Mouse (Mus musculus): ENCODE data around the gene Lmx1b. TPM values are rescaled to one million over a fixed set of nuclear protein-coding genes. Genes with fewer than 3 reads are reported as not detected.

Lmx1b gene
- polyA plus RNA-seq, 1 experiment from 2014 or later, result 11.0 TPM

DNA sequence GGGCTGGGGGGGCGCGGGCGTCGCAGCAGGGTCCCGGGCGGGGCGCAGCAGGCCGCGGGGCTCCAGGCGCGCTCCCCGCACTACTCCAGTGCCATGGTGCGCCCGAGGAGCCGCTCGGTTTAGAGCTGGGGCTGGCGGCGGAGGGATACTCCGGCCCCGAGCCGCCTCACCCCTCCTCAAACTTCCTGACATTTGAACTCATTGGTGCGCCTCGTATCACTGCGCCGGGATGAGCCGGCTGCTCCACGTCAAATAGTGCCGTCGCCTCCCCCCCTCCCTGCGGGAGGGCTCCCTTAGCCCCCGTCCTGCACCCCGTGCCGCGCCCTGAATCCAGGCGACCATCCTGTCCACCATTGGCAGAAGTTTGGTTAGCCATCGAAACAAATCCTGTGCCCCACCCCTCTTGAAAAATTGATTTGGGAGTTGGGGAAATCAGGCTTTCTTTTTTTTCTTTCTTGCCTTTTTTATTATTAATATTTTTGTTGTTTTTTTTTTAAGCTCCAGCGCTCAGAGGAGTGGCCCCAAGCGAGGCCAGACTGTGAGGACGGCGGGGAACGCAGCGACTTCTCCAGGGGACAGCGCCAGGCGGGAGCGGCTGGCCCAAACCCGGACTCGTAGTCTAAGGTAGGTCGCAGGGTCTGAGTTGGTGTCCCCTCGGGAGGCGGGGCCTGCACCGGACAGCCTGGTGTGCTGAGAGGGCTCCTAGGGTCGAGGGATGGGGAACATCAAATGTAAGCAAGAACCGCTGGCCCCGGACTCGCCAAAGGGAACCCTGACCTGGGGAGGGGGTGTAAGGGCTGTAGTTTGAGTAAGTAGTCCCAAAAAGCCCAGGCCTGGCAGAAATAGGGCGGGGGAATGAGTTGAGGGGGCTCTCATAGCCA, 907 bp upstream of the Lmx1b start:
- DNase-seq (ENCODE audit: low spot score), result peak; percentile 90
- peak overlapping the region; percentile 93 for H3K27ac ChIP-seq

DNA sequence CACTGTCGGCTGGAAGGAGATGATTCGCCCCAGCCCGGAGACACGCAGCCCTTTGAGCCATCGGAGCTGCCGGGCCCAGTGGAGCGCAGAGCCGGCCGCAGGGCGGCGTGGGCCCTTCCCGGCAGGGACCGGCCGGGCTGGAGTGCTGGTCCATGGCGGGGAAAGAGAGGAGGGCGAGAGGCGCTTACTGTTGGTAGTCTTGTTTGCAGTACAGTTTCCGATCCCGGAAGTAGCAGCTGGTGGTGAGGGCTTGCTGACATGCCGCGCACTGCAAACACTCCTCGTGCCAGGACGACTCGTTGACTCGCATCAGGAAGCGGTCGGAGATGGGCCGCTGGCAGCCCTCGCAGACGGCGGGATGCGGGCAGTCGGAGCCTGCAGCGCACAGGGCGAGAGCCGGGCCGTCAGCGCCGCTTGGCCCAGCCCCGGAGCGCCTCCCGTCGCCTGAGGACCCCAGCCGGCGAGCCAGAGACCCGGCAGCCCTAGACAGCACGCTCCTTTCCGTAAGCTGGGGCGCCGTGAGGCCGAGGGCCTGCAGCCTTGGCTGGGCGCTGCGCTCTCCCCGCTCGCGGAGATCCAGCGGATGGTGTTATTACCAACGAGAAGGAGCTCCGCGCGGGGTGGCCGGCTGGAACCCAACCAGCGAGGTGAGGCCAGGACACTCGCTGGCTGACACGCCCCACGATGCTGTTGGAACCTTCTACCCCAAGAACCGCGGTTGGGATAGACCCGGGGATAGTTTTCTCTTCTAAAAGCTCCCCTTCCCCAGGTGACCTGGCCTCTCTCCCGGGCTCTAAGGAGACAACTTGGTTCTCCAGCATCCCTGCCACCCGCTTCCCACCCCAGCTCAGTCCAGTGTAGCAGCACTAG, 775 bp downstream of the Lmx1b start:
- WGBS, result under 1% methylated on average over 71 of the region's 71 CpGs
- peak overlapping the region; percentile 93 for H3K27ac ChIP-seq
- H3K36me3 ChIP-seq, result peaks cover 48% of the 10 kb centered on the region
- H3K27me3 ChIP-seq (ENCODE audit: low read depth, poor library complexity, severe bottlenecking), result peaks cover 91% of the 10 kb centered on the region
- H3K4me3 ChIP-seq, result peak overlapping the region; percentile 79
- H3K4me1 ChIP-seq, result peaks cover 84% of the 10 kb centered on the region
- no peaks in the 10 kb centered on the region for H3K9me3 ChIP-seq (replicated peaks)
- peak; percentile 78 for DNase-seq (ENCODE audit: low spot score)

More for the DNA sequence above, 907 bp upstream of the Lmx1b start:
- H3K9me3 ChIP-seq (replicated peaks), result no peaks in the 10 kb centered on the region
- peak overlapping the region; percentile 79 for H3K4me3 ChIP-seq
- H3K27me3 ChIP-seq (ENCODE audit: low read depth, poor library complexity, severe bottlenecking), result peaks cover 91% of the 10 kb centered on the region
- peaks cover 84% of the 10 kb centered on the region for H3K4me1 ChIP-seq
- under 1% methylated on average over 55 of the region's 56 CpGs for WGBS
- peaks cover 44% of the 10 kb centered on the region for H3K36me3 ChIP-seq

DNA sequence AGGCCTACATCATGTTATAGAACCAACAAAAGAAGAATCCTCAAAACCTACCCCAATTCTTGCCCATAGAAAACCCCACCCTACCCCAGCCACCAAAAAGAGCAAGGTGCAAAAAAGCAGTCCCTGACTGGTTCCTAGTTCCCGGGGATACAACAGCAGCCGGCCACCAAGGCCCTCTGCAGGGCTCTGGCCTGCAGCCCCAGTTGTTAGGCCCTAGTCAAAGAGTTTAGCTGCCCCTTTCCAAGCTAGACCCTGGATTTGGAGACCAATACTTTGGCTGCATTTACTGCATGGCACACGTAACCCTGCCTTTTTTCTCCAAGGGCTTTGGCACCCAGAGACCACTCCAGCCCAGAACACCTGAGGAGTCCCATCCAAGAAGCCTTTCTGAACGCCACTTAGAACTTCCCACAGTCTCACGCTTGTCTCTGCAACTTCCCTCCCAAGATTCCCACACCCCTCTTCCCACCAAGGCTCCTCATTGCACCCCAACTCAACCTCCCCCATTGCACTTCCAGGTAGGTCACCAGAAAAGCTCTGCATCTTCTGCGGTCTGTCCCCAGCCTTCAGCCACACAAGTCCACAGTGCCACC, 2.1 kb downstream of the Lmx1b start:
- H3K27me3 ChIP-seq (ENCODE audit: low read depth, poor library complexity, severe bottlenecking), result peaks cover 91% of the 10 kb centered on the region
- DNase-seq (ENCODE audit: low spot score), result peak; percentile 65
- no peaks in the 10 kb centered on the region for H3K9me3 ChIP-seq (replicated peaks)
- peaks cover 35% of the 10 kb centered on the region for H3K36me3 ChIP-seq
- peak overlapping the region; percentile 79 for H3K4me3 ChIP-seq
- H3K27ac ChIP-seq, result peak overlapping the region; percentile 93
- WGBS, result 8% methylated on average over 6 of the region's 6 CpGs
- peaks cover 85% of the 10 kb centered on the region for H3K4me1 ChIP-seq

DNA sequence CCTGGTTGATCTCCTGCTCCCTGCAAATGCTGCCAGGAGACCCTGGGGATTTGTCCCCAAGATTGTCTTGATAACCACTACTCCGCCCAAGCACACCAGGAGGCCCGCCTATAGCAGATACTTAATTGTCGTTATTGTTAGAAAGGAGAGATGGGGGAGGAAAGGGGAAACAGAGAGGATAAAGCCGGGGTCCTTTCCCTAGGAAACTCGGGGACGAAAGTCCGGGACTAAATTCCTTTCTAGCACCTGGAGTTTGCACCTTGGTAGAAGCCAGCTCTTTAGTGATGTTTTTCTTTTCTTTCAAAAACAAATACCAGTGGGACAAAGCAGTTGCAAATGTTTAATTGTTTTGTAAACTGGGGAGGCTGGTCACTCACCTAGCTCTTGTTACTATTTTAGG, 3.0 kb downstream of the Lmx1b start:
- WGBS, result 2% methylated on average over 7 of the region's 7 CpGs
- H3K4me1 ChIP-seq, result peaks cover 86% of the 10 kb centered on the region
- H3K9me3 ChIP-seq (replicated peaks), result no peaks in the 10 kb centered on the region
- peak overlapping the region; percentile 93 for H3K27ac ChIP-seq
- peaks cover 93% of the 10 kb centered on the region for H3K27me3 ChIP-seq (ENCODE audit: low read depth, poor library complexity, severe bottlenecking)
- H3K36me3 ChIP-seq, result peaks cover 33% of the 10 kb centered on the region
- DNase-seq (ENCODE audit: low spot score), result peak; percentile 56
- peak overlapping the region; percentile 79 for H3K4me3 ChIP-seq

DNA sequence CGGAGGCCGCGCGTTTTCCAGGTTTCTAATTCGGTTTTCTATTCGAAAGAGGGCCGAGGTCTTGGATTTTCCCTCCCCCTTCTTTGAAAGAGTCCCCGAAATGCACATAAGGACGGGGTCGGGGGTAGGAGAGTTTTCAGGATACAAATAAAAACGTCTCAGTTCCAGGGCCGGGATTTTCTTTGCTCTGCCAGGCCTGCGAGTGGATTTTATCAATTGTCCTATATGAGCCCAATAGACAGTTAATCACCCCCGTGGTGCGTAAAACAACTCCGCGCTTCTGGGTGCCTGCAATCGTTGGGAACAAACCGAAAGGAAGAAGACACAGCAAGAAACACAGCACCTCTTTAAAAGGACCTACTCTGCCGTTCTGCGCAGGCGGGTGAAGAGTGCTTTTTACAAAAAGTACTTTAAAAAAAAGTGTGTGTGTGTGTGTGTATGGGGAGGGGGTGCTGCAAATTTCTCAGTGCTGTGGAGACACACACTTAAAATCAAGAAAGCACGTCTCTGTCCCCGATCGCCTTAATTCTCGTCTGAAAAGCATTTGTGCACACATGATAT, 3.6 kb downstream of the Lmx1b start:
- H3K36me3 ChIP-seq, result peaks cover 36% of the 10 kb centered on the region
- peaks cover 93% of the 10 kb centered on the region for H3K27me3 ChIP-seq (ENCODE audit: low read depth, poor library complexity, severe bottlenecking)
- H3K4me1 ChIP-seq, result peaks cover 86% of the 10 kb centered on the region
- H3K27ac ChIP-seq, result peak overlapping the region; percentile 93
- no peaks in the 10 kb centered on the region for H3K9me3 ChIP-seq (replicated peaks)
- peak overlapping the region; percentile 79 for H3K4me3 ChIP-seq
- peak; percentile 54 for DNase-seq (ENCODE audit: low spot score)
- 1% methylated on average over 26 of the region's 26 CpGs for WGBS

DNA sequence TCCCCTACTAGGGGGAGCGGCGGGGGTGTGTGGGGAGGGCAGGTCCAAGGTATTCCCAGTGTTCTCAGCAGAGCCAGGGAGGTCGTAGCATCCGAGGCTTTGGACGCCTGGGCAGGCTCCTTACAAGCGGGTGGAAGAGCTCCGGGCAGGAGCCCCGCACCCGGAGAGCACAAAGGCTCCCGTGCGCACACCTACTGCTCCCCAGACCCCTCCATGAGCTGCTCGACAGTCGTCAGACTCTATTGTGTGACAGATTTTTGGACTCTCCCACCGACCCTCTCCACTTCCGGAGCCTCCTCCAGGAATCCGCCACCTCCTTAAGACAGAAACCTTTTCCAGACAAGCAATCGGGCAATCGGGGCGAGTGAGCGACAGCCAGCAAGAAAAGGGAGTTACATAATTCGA, 4.2 kb downstream of the Lmx1b start:
- peak; percentile 72 for DNase-seq (ENCODE audit: low spot score)
- Histone ChIP-seq H3K4me3 (peak overlapping the region; percentile 79), H3K4me1 (peaks cover 88% of the 10 kb centered on the region), H3K9me3 (replicated peaks) (no peaks in the 10 kb centered on the region), H3K27me3 (ENCODE audit: low read depth, poor library complexity, severe bottlenecking) (peaks cover 92% of the 10 kb centered on the region), H3K36me3 (peaks cover 39% of the 10 kb centered on the region), H3K27ac (peak overlapping the region; percentile 93)
- WGBS, result under 1% methylated on average over 21 of the region's 21 CpGs

DNA sequence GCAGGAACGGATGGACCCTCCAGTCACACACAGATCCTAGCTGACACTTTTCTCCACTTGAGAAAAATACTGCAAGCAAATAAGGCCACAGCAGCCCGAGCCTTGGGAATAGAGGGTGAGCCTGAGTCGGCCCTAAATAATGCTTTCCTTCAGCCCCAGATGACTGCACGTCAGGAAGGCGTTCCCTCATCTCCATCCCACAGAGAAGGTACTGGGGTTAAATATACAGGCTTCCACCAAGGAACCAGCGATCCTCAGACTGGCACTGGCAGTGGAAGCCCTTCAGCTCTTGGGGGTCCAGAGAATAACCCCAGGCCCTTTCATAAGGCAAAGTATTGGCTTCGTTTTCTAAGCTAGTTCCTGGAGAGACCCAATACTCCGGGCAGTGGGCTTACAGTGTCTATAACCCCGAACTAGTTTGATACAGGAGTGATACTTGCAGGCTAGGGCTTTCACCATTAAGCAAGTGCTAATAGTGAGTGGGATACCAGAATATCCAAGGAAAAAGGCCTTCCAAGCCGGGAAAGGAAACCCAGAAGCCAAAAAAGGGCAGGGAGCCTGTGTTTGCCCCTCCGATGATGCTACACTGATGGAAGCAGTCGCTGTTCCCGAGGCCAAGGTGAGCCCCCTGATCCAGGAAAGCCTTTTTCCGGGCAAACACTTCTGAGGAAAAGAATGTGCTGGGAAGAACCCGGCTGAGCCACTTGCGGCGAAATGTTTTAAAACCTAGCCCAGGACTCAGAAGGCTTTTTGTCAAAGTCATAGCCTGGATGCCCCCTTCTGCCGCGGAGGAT, 4.8 kb downstream of the Lmx1b start:
- Histone ChIP-seq H3K4me1 (peaks cover 90% of the 10 kb centered on the region), H3K4me3 (peak overlapping the region; percentile 79), H3K36me3 (peaks cover 39% of the 10 kb centered on the region), H3K27me3 (ENCODE audit: low read depth, poor library complexity, severe bottlenecking) (peaks cover 92% of the 10 kb centered on the region), H3K27ac (peak overlapping the region; percentile 93), H3K9me3 (replicated peaks) (no peaks in the 10 kb centered on the region)
- DNase-seq (ENCODE audit: low spot score), result peak; percentile 52
- 1% methylated on average over 19 of the region's 19 CpGs for WGBS

DNA sequence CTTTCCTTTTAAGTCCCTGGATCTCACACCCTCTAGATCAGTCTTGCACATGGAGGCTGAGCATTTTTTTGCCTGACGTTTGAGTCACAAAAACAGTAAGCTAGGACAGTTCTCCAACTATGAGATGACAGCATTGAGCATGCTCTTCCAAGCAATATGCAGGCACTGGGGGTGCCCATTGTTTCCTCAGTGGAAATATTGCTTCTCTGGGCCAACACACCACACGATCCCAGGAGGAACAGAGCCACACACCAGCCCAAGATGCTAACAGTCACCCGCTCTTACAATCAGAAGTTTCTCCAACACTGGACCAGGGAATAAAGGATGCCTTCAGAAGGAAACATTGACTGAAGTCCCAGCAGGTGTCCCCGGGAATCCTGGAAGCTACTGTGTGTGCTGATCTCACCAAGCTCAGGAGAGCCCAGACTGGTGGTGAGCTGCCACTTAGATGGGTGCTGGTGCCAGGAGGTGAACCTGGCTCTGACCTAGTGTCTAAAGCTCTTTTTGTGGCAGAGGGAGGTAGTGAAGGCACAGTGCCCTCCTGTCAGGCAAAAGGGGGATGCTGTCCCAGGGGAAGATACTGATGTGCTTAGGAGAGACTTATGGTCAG, 5.7 kb downstream of the Lmx1b start:
- Histone ChIP-seq H3K36me3 (peaks cover 39% of the 10 kb centered on the region), H3K9me3 (replicated peaks) (no peaks in the 10 kb centered on the region), H3K27ac (peak overlapping the region; percentile 93), H3K4me3 (peak overlapping the region; percentile 79), H3K4me1 (peaks cover 90% of the 10 kb centered on the region), H3K27me3 (ENCODE audit: low read depth, poor library complexity, severe bottlenecking) (peaks cover 90% of the 10 kb centered on the region)
- WGBS, result 16% methylated on average over 4 of the region's 4 CpGs
- peak; percentile 57 for DNase-seq (ENCODE audit: low spot score)

DNA sequence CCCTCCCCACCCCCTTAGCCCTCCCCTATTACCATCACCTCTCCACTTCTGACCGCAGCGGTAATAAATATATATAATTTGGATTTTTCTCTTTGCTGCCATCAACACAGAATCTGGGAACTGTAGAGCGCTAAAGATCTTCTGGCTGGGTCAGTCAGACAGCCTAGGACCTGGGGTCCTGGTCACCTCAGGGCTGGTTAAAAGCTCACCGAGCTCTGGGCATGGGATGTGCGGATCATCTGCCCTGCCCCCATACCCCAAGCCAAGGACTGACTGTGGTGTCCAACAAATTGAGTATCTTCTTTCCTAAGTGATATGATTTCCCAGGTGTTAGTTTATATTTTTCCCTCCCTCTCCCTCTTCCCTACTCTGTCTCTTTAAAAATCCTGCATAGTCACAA, 6.4 kb downstream of the Lmx1b start:
- peak overlapping the region; percentile 93 for H3K27ac ChIP-seq
- H3K9me3 ChIP-seq (replicated peaks), result no peaks in the 10 kb centered on the region
- 3% methylated on average over 5 of the region's 5 CpGs for WGBS
- DNase-seq (ENCODE audit: low spot score), result peak; percentile 52
- peaks cover 85% of the 10 kb centered on the region for H3K27me3 ChIP-seq (ENCODE audit: low read depth, poor library complexity, severe bottlenecking)
- H3K36me3 ChIP-seq, result peaks cover 38% of the 10 kb centered on the region
- peak overlapping the region; percentile 79 for H3K4me3 ChIP-seq
- H3K4me1 ChIP-seq, result peaks cover 90% of the 10 kb centered on the region

DNA sequence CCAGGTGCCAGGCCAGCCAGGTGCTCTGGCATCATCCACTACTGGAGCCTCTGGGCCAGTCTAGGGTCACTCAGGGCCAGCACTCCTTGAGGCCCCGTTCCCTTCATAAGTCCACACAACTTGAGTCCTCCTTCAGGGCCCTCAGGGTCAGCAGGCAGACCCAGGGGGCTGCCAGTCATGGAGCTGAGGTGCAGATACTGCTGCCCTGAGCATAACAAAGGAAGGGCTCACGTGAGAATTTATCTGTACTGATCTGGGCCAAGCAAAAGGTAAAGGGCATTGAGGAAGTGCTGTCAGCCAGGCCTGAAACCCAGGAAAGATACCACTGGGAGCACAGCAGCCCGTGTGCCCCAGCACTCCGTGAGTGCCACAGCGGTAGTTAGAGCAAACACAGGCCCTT, 7.1 kb downstream of the Lmx1b start:
- Histone ChIP-seq H3K27me3 (ENCODE audit: low read depth, poor library complexity, severe bottlenecking) (peaks cover 85% of the 10 kb centered on the region), H3K27ac (peak overlapping the region; percentile 93), H3K4me3 (peak overlapping the region; percentile 79), H3K9me3 (replicated peaks) (no peaks in the 10 kb centered on the region), H3K36me3 (peaks cover 32% of the 10 kb centered on the region), H3K4me1 (peaks cover 92% of the 10 kb centered on the region)
- peak; percentile 57 for DNase-seq (ENCODE audit: low spot score)
- 6% methylated on average over 5 of the region's 5 CpGs for WGBS

DNA sequence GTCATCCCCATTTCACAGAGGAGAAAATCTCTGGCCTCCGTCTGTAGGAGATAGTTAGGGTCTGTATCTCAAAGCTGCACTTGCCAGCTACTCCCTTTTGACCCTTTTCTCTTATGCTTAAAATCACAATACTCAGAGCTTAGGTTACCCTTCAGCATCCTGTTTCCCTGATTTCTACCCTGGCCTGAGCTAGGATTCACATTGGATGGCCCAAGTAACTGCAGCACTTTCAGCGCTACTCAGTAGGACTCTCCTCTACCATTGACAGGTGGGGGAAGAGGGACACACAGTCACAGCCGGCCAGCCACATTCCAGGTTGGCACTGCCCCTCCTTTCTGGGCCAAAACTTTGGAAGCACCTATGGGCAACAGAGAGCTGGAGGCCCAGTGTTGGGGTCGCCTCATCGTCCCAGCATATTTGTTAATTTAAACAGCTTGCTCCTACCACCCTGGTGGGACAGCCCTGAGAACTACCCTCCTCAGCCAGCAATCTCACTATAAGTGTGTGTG, 7.7 kb downstream of the Lmx1b start:
- peaks cover 33% of the 10 kb centered on the region for H3K36me3 ChIP-seq
- peaks cover 82% of the 10 kb centered on the region for H3K27me3 ChIP-seq (ENCODE audit: low read depth, poor library complexity, severe bottlenecking)
- 6% methylated on average over 5 of the region's 5 CpGs for WGBS
- H3K27ac ChIP-seq, result peak overlapping the region; percentile 93
- DNase-seq (ENCODE audit: low spot score), result peak; percentile 55
- peaks cover 97% of the 10 kb centered on the region for H3K4me1 ChIP-seq
- no peaks in the 10 kb centered on the region for H3K9me3 ChIP-seq (replicated peaks)
- peak overlapping the region; percentile 79 for H3K4me3 ChIP-seq

Measured in limb, embryonic 10.5 days (tissue).